Mouse (Mus musculus): ENCODE data around the gene Commd8. TPM values are rescaled to one million over a fixed set of nuclear protein-coding genes. Genes with fewer than 3 reads are reported as not detected.
"Not testable (repeated sequence)": the region's sequence is repeated elsewhere in the genome, so short reads cannot be mapped to it uniquely, and the experiment has no call there.

The Commd8 gene
- polyA plus RNA-seq, 1 experiment from 2014 or later = 161 TPM

- no peak overlapping the region for H3K4me3 ChIP-seq
- no peaks in the 10 kb centered on the region for H3K27me3 ChIP-seq
- H3K36me3 ChIP-seq = peaks cover 49% of the 10 kb centered on the region
- ATAC-seq (ENCODE audit: low FRiP score) = no peak
- H3K9ac ChIP-seq = no peak overlapping the region
- peaks cover 19% of the 10 kb centered on the region for H3K4me1 ChIP-seq (replicated peaks)
- WGBS = 82% methylated on average over 5 of the region's 5 CpGs
- H3K27ac ChIP-seq = no peak overlapping the region
- no peaks in the 10 kb centered on the region for H3K9me3 ChIP-seq
- no peak overlapping the region for H3K4me2 ChIP-seq
These were observed 5.1 kb downstream of the Commd8 start for GRCm38 (mm10) chr5:72162855-72163254.

- Histone ChIP-seq H3K4me1 (replicated peaks) (peaks cover 3% of the 10 kb centered on the region; the same call in 1 of the 2 replicates), H3K4me3 (no peak overlapping the region), H3K27me3 (no peaks in the 10 kb centered on the region), H3K9me3 (no peaks in the 10 kb centered on the region), H3K9ac (no peak overlapping the region), H3K36me3 (peaks cover 63% of the 10 kb centered on the region), H3K27ac (no peak overlapping the region), H3K4me2 (no peak overlapping the region)
- 93% methylated on average over 11 of the region's 11 CpGs for WGBS
- ATAC-seq (ENCODE audit: low FRiP score) = no peak
These were observed 7.1 kb downstream of the Commd8 start for GRCm38 (mm10) chr5:72160781-72161485.

DNA sequence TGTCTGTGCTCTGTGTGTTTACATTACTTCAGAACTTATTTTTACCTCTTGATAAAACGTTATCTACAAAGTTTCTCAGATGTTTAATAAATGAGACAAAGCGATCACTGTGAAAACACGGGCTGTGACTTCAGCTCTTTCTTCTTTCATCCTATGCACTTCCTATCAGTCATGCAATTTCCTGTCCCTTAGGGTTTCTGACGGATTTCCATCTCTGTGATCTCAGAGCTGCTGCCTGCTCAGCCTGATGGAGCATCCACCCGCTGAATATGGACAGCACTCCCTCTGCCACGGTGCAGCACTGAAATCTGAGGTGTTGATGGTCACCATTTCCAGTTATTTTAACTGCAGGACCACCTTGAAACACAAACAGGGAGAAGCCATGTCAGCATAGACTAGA, 8.5 kb downstream of the Commd8 start:
- no peak overlapping the region for H3K4me2 ChIP-seq
- H3K4me3 ChIP-seq = no peak overlapping the region
- no peak overlapping the region for H3K27ac ChIP-seq
- no peaks in the 10 kb centered on the region for H3K27me3 ChIP-seq
- WGBS = 92% methylated on average over 6 of the region's 6 CpGs
- no peak overlapping the region for H3K9ac ChIP-seq
- ATAC-seq (ENCODE audit: low FRiP score) = no peak
- H3K4me1 ChIP-seq (replicated peaks) = peaks cover 3% of the 10 kb centered on the region; the same call in 1 of the 2 replicates
- no peaks in the 10 kb centered on the region for H3K9me3 ChIP-seq
- H3K36me3 ChIP-seq = peaks cover 74% of the 10 kb centered on the region

- Histone ChIP-seq H3K9me3 (no peaks in the 10 kb centered on the region), H3K27me3 (no peaks in the 10 kb centered on the region), H3K27ac (no peak overlapping the region), H3K36me3 (peaks cover 69% of the 10 kb centered on the region), H3K4me3 (no peak overlapping the region), H3K4me1 (replicated peaks) (no peaks in the 10 kb centered on the region), H3K4me2 (no peak overlapping the region), H3K9ac (no peak overlapping the region)
- ATAC-seq (ENCODE audit: low FRiP score) = no peak
- WGBS = 88% methylated on average over 12 of the region's 12 CpGs
These were observed 9.3 kb downstream of the Commd8 start for GRCm38 (mm10) chr5:72158667-72159066.

DNA sequence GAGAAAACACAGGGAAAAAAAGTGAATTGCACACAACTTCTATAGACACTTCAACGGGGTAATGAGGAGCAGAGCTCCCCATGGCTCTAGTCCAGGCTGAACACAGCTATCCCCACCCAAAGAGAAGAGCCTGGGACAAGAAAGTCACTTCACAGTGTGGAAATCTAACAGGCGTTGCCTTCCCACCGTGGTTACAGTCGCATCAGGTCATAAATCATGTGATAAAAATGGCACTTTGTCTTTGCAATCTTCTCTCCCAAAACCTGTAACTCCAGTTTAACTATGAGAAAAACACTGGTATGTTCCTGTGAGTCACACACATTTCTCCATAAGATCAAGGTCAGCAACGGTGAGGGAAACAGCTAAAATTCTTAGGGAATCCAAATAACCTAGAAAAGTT, 11.4 kb downstream of the Commd8 start:
- 93% methylated on average over 5 of the region's 5 CpGs for WGBS
- Histone ChIP-seq H3K9me3 (no peaks in the 10 kb centered on the region), H3K27me3 (no peaks in the 10 kb centered on the region), H3K9ac (no peak overlapping the region), H3K27ac (no peak overlapping the region), H3K4me2 (no peak overlapping the region), H3K36me3 (peaks cover 56% of the 10 kb centered on the region), H3K4me3 (no peak overlapping the region), H3K4me1 (replicated peaks) (no peaks in the 10 kb centered on the region)
- no peak for ATAC-seq (ENCODE audit: low FRiP score)

DNA sequence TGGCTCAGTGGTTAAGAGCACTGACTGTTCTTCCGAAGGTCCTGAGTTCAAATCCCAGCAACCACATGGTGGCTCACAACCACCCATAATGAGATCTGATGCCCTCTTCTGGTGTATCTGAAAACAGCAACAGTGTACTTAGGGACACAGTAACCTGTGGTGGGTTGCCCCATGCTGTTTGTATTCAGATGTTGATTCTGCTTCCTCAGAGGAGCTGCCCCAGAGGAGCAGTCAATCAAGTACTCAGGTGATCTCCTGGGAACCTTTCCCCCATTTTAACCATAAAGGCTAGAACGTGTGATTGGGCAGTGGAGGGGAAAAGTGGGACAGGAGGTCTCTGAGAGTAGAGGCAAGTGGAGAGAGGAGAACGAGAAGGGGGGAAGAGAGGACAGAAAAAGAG, 12.3 kb downstream of the Commd8 start:
- WGBS = 70% methylated on average over 3 of the region's 3 CpGs
- not testable (repeated sequence) for H3K9ac ChIP-seq; H3K4me1 ChIP-seq (replicated peaks); H3K4me3 ChIP-seq; H3K4me2 ChIP-seq; H3K9me3 ChIP-seq; H3K27me3 ChIP-seq; ATAC-seq (ENCODE audit: low FRiP score); H3K27ac ChIP-seq
- H3K36me3 ChIP-seq = peaks cover 47% of the 10 kb centered on the region

DNA sequence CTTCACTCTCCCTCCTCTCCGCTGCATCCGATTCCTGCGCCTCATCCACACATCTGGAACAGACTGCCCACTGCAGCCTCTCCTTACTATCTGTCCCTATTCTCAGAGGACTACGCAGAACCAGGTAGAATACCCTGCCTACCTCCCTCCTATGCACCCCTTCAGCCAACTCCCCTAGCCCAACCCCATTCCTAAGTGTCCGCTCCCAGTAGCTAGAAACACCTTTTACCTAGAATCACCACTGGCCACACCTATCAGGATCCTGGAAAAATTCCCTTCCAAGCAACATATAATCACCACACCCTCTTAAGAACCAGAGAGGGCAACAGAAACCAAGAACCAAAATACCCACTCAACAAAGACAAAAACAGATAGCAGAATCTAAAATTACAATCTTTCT, 17.1 kb downstream of the Commd8 start:
- ATAC-seq (ENCODE audit: low FRiP score) = no peak
- Histone ChIP-seq H3K4me2 (no peak overlapping the region), H3K9me3 (no peaks in the 10 kb centered on the region), H3K27me3 (no peaks in the 10 kb centered on the region), H3K4me1 (replicated peaks) (no peaks in the 10 kb centered on the region), H3K4me3 (no peak overlapping the region), H3K36me3 (peaks cover 11% of the 10 kb centered on the region), H3K9ac (no peak overlapping the region), H3K27ac (no peak overlapping the region)
- 98% methylated on average over 5 of the region's 5 CpGs for WGBS

DNA sequence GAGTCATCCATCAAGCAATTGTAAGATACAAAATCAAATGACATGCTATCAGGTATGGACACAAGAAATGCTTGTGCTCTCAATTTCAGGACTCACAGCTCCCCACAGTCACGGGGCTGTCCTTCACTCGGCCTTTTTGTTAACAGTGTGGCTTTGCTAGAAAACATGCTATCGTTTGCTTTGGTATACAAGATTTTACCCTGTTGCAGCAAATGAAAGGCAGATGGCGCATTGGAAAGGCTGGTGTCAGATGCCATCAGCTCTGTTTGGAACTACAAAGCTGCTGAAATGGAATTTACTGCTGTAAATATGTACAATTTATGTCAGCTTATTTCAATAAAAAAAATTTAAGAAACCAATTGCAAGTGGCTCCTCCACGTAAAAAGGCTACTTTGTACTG, 19.3 kb downstream of the Commd8 start:
- Histone ChIP-seq H3K4me2 (no peak overlapping the region), H3K4me1 (replicated peaks) (no peaks in the 10 kb centered on the region), H3K4me3 (no peak overlapping the region), H3K27me3 (no peaks in the 10 kb centered on the region), H3K36me3 (no peaks in the 10 kb centered on the region), H3K27ac (no peak overlapping the region), H3K9me3 (no peaks in the 10 kb centered on the region), H3K9ac (no peak overlapping the region)
- ATAC-seq (ENCODE audit: low FRiP score) = no peak
- 35% methylated on average over 5 of the region's 5 CpGs for WGBS

DNA sequence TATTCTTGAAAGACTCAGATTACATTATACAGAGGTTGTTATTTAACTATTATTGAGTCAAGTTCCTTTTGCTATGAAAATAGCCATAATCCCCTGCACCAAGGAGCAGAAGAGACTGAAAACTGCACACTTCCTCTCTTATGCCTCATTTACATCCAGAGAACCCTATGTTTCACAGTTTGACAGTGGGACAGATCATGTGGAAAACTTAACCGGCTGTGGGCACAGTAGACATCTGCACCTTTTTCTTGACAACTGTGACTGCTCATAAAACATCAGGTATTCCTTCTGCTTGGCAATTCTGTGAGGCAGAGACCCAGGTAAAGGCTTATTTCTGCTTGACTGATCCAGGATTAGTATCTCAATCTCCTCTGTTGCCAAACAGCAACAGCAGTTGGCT, 28.4 kb downstream of the Commd8 start:
- no peak overlapping the region for H3K27ac ChIP-seq
- H3K4me3 ChIP-seq = no peak overlapping the region
- no peak overlapping the region for H3K9ac ChIP-seq
- no peak for ATAC-seq (ENCODE audit: low FRiP score)
- no peaks in the 10 kb centered on the region for H3K36me3 ChIP-seq
- H3K4me2 ChIP-seq = no peak overlapping the region
- H3K4me1 ChIP-seq (replicated peaks) = no peaks in the 10 kb centered on the region
- no peaks in the 10 kb centered on the region for H3K9me3 ChIP-seq
- H3K27me3 ChIP-seq = no peaks in the 10 kb centered on the region
- 82% methylated on average over 1 of the region's 1 CpGs for WGBS

GRCm38 (mm10) chr5:72138256-72138655, 29.7 kb downstream of the Commd8 start:
- Histone ChIP-seq H3K4me2 (no peak overlapping the region), H3K4me3 (no peak overlapping the region), H3K27ac (no peak overlapping the region), H3K27me3 (no peaks in the 10 kb centered on the region), H3K9me3 (no peaks in the 10 kb centered on the region), H3K4me1 (replicated peaks) (no peaks in the 10 kb centered on the region), H3K36me3 (no peaks in the 10 kb centered on the region), H3K9ac (no peak overlapping the region)
- no peak for ATAC-seq (ENCODE audit: low FRiP score)
- 89% methylated on average over 7 of the region's 7 CpGs for WGBS

- H3K4me3 ChIP-seq = no peak overlapping the region
- H3K9ac ChIP-seq = no peak overlapping the region
- no peaks in the 10 kb centered on the region for H3K4me1 ChIP-seq (replicated peaks)
- WGBS = 63% methylated on average over 2 of the region's 2 CpGs
- no peaks in the 10 kb centered on the region for H3K9me3 ChIP-seq
- ATAC-seq (ENCODE audit: low FRiP score) = no peak
- no peaks in the 10 kb centered on the region for H3K36me3 ChIP-seq
- H3K4me2 ChIP-seq = no peak overlapping the region
- no peaks in the 10 kb centered on the region for H3K27me3 ChIP-seq
- no peak overlapping the region for H3K27ac ChIP-seq
These were observed 34.1 kb downstream of the Commd8 start for GRCm38 (mm10) chr5:72133906-72134305.

- no peak overlapping the region for H3K9ac ChIP-seq
- no peaks in the 10 kb centered on the region for H3K27me3 ChIP-seq
- no peak for ATAC-seq (ENCODE audit: low FRiP score)
- no peak overlapping the region for H3K27ac ChIP-seq
- 90% methylated on average over 4 of the region's 4 CpGs for WGBS
- H3K4me3 ChIP-seq = no peak overlapping the region
- H3K9me3 ChIP-seq = no peaks in the 10 kb centered on the region
- H3K36me3 ChIP-seq = no peaks in the 10 kb centered on the region
- H3K4me1 ChIP-seq (replicated peaks) = no peaks in the 10 kb centered on the region; the same call in 1 of the 2 replicates
- H3K4me2 ChIP-seq = no peak overlapping the region
These were observed 41.3 kb downstream of the Commd8 start for GRCm38 (mm10) chr5:72126681-72127080.

- Histone ChIP-seq H3K36me3 (no peaks in the 10 kb centered on the region), H3K4me1 (replicated peaks) (no peaks in the 10 kb centered on the region; the same call in 1 of the 2 replicates), H3K27ac (no peak overlapping the region), H3K27me3 (no peaks in the 10 kb centered on the region), H3K9ac (no peak overlapping the region), H3K9me3 (no peaks in the 10 kb centered on the region), H3K4me2 (no peak overlapping the region), H3K4me3 (no peak overlapping the region)
- 93% methylated on average over 6 of the region's 6 CpGs for WGBS
- no peak for ATAC-seq (ENCODE audit: low FRiP score)
These were observed 45.5 kb downstream of the Commd8 start for GRCm38 (mm10) chr5:72122414-72123037.

All from hindbrain, embryonic 13.5 days (tissue).